Mouse (Mus musculus) testis, adult 2 months (tissue): ENCODE data around the gene Wsb1.

Source experiments
- CTCF ChIP-seq: fragments of 200-500 bp; IDR thresholded peaks from 2 replicates; pipeline ENCODE4 v1.5.1; 2012; ENCODE audit warnings: low read depth, mild to moderate bottlenecking, inconsistent platforms, low read length, moderate library complexity; ENCODE audit not compliant: control insufficient read depth, insufficient read depth, insufficient replicate concordance
- POLR2A ChIP-seq: fragments of 200-500 bp; IDR thresholded peaks from 2 replicates; pipeline ENCODE4 v1.6.1; 2012; ENCODE audit warnings: low read depth, mild to moderate bottlenecking, inconsistent platforms, low read length, moderate library complexity; ENCODE audit not compliant: control insufficient read depth

DNA sequence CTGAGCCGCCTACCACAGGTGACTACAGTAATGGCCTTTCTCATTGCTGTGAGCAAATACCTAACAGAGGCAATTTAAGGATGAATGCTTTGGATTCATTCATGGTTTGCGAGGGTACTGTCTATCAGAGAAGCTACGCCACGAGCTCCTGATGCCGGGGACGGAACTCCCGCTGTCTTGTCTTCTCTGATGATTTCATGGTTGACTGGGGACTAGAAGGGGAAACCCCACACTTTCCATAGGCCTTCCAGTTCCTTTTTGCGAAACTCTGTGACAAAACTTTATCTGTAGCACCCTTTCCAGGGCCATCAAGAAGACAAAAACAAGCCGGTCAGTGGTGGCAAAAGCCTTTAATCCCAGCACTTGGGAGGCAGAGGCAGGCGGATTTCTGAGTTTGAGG lies 46.8 kb downstream of the Wsb1 start:
- no peak for TF ChIP-seq CTCF
- TF ChIP-seq POLR2A = no peak
